24 mouse cellular contexts compared by ENCODE assay signal in the genomic region with DNA sequence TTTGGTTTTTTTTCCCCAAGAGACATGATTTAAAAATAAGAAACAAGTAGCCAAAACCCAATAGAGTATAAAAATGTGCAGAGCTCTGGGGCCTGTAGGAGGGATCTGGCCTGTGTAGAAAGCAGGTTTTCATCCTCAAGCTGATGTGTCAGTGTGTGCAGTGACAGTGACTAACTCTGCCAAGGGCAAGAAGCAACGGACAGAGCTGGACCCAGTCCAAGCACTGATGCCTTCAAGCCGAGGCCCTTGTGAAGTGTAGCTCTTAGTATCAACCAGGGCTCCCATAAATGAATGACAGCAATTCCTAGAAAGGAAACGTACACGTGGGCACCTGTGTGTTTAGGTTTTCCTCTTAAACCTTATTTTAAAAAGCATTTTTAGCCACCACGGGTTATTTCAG. TPM values are rescaled to one million over a fixed set of nuclear protein-coding genes. Genes with fewer than 3 reads are reported as not detected.
DNase-seq lines count a peak whose midpoint lies in the region; ATAC-seq and TF ChIP-seq lines count a peak whose summit lies in the region.
"Had no signal": no experiment of that assay in that cellular context is flagged by ENCODE, and none has a peak within 500 bp of the region (broad histone marks: within the 10 kb centered on the region; RNA-seq: fewer than 3 reads in every experiment).

No protein-coding gene starts in this region.

- H3K9me3 ChIP-seq in lung, embryonic 14.5 days (ENCODE audit: low read depth, low read length): no peaks in the 10 kb centered on the region
- H3K9me3 ChIP-seq in lung, postnatal 0 days (ENCODE audit: low read length): no peaks in the 10 kb centered on the region
- H3K9me3 ChIP-seq: embryonic facial prominence, embryonic 15.5 days; forebrain, embryonic 15.5 days; hindbrain, embryonic 15.5 days; intestine, embryonic 15.5 days; liver, embryonic 13.5 days; lung, embryonic 15.5 days; midbrain, embryonic 15.5 days; neural tube, embryonic 15.5 days had no signal

- no peaks in the 10 kb centered on the region for H3K36me3 ChIP-seq in lung, embryonic 14.5 days (ENCODE audit: insufficient read depth)
- no peaks in the 10 kb centered on the region for H3K36me3 ChIP-seq in lung, postnatal 0 days (ENCODE audit: insufficient read depth, low read length)
- H3K36me3 ChIP-seq: embryonic facial prominence, embryonic 15.5 days; forebrain, embryonic 15.5 days; hindbrain, embryonic 15.5 days; intestine, embryonic 15.5 days; liver, embryonic 13.5 days; lung, embryonic 15.5 days; midbrain, embryonic 15.5 days; neural tube, embryonic 15.5 days had no signal

- 56% methylated on average over 5 of the region's 5 CpGs for WGBS in lung, embryonic 14.5 days
- WGBS in lung, postnatal 0 days: 57% methylated on average over 5 of the region's 5 CpGs

- no peaks in the 10 kb centered on the region for H3K4me1 ChIP-seq in lung, embryonic 14.5 days (ENCODE audit: insufficient read depth)
- no peaks in the 10 kb centered on the region for H3K4me1 ChIP-seq in lung, postnatal 0 days (ENCODE audit: insufficient read depth, low read depth, low read length)
- H3K4me1 ChIP-seq: embryonic facial prominence, embryonic 15.5 days; forebrain, embryonic 15.5 days; hindbrain, embryonic 15.5 days; intestine, embryonic 15.5 days; lung, embryonic 15.5 days; midbrain, embryonic 15.5 days; neural tube, embryonic 15.5 days had no signal

- H3K4me2 ChIP-seq in lung, embryonic 14.5 days: no peak overlapping the region
- no peak overlapping the region for H3K4me2 ChIP-seq in lung, postnatal 0 days (replicated peaks; ENCODE audit: low read depth, low read length)
- H3K4me2 ChIP-seq: embryonic facial prominence, embryonic 15.5 days; forebrain, embryonic 15.5 days; hindbrain, embryonic 15.5 days; intestine, embryonic 15.5 days; liver, embryonic 13.5 days; lung, embryonic 15.5 days; midbrain, embryonic 15.5 days; neural tube, embryonic 15.5 days had no signal

- peak; percentile 14 to 27 for DNase-seq in cerebellum, postnatal 14 days
- DNase-seq in cerebellum, adult 9-11 months: no peak
- DNase-seq in lung, embryonic 14.5 days: peak; percentile 15
- no peak for DNase-seq in lung, postnatal 0 days (ENCODE audit: low spot score)
- peak; percentile 88 for DNase-seq in adrenal gland, adult 2 months
- no peak for DNase-seq in frontal cortex, postnatal 36 days (ENCODE audit: low spot score in 2 of 2)
- no peak for DNase-seq in embryo, embryonic 10.5 days (ENCODE audit: low spot score)
- DNase-seq: cerebellum, adult 11 months; cerebellum, postnatal 36 days; heart, postnatal 36 days; kidney, adult 9 months; liver, embryonic 13.5 days; lung, postnatal 4 days; right cerebral cortex, adult 18-20 months; right cerebral cortex, postnatal 4 days; thymus, postnatal 36 days had no signal

- no peak for TF ChIP-seq CTCF in lung, embryonic 14.5 days (IDR thresholded peaks at IDR 0.05; ENCODE audit: low read depth)
- no peak for TF ChIP-seq CTCF in lung, postnatal 0 days (IDR thresholded peaks at IDR 0.05)

- no peak for TF ChIP-seq EP300 in lung, postnatal 0 days (IDR thresholded peaks at IDR 0.05)

- no peaks in the 10 kb centered on the region for H3K27me3 ChIP-seq in lung, embryonic 14.5 days (ENCODE audit: insufficient read depth, low read length)
- no peaks in the 10 kb centered on the region for H3K27me3 ChIP-seq in lung, postnatal 0 days (replicated peaks; ENCODE audit: insufficient read depth, low read length)
- H3K27me3 ChIP-seq: embryonic facial prominence, embryonic 15.5 days; forebrain, embryonic 15.5 days; hindbrain, embryonic 15.5 days; intestine, embryonic 15.5 days; liver, embryonic 13.5 days; lung, embryonic 15.5 days; midbrain, embryonic 15.5 days; neural tube, embryonic 15.5 days had no signal

- no peak overlapping the region for H3K4me3 ChIP-seq in lung, embryonic 14.5 days (ENCODE audit: low read depth, low read length)
- H3K4me3 ChIP-seq in lung, postnatal 0 days (ENCODE audit: low read depth, low read length): no peak overlapping the region
- H3K4me3 ChIP-seq: embryonic facial prominence, embryonic 15.5 days; forebrain, embryonic 15.5 days; hindbrain, embryonic 15.5 days; intestine, embryonic 15.5 days; liver, embryonic 13.5 days; lung, embryonic 15.5 days; midbrain, embryonic 15.5 days; neural tube, embryonic 15.5 days had no signal

- no peak overlapping the region for H3K9ac ChIP-seq in lung, embryonic 14.5 days
- H3K9ac ChIP-seq in lung, postnatal 0 days (replicated peaks; ENCODE audit: low read depth): no peak overlapping the region
- H3K9ac ChIP-seq: embryonic facial prominence, embryonic 15.5 days; forebrain, embryonic 15.5 days; hindbrain, embryonic 15.5 days; intestine, embryonic 15.5 days; liver, embryonic 13.5 days; lung, embryonic 15.5 days; midbrain, embryonic 15.5 days; neural tube, embryonic 15.5 days had no signal

- ATAC-seq in lung, embryonic 14.5 days (ENCODE audit: insufficient read depth): no peak
- no peak for ATAC-seq in lung, postnatal 0 days
- ATAC-seq in megakaryocyte-erythroid progenitor cell, adult 5-6 weeks (replicated peaks; ENCODE audit: low FRiP score, low TSS enrichment, poor library complexity, severe bottlenecking): 0 out of 2 replicates have a peak, but pooled peaks have one; percentile 27
- ATAC-seq: forebrain, embryonic 15.5 days; intestine, embryonic 15.5 days; midbrain, embryonic 15.5 days had no signal

- no peak overlapping the region for H3K27ac ChIP-seq in lung, embryonic 14.5 days (ENCODE audit: low read depth)
- no peak overlapping the region for H3K27ac ChIP-seq in lung, postnatal 0 days (ENCODE audit: low read length)
- H3K27ac ChIP-seq: embryonic facial prominence, embryonic 15.5 days; forebrain, embryonic 15.5 days; hindbrain, embryonic 15.5 days; intestine, embryonic 15.5 days; liver, embryonic 13.5 days; lung, embryonic 15.5 days; midbrain, embryonic 15.5 days; neural tube, embryonic 15.5 days had no signal

RNA-seq across cellular contexts. Expression of a gene that starts 11.9 kb away (rescaled TPM):
- 321 and 324 TPM in 2 replicates for polyA plus RNA-seq in lung, embryonic 14.5 days (2014; fragmentation: Nextera tagmentation; extraction: Ambion mirVana)
- polyA plus RNA-seq in lung, postnatal 0 days (2015; fragmentation: Nextera tagmentation; extraction: Ambion mirVana): 177 and 178 TPM in 2 replicates
- 100 to 1,000 TPM; 121 to 150 TPM for total RNA-seq in adrenal gland, adult 2 months (2021)
- 5.2 and 6.6 TPM in 2 replicates for polyA plus RNA-seq in adrenal gland, adult 2 months (2012; rRNA removed)
- 374 and 410 TPM in 2 replicates for total RNA-seq in megakaryocyte-erythroid progenitor cell, adult 5-6 weeks (2014; fragmentation: Nextera tagmentation)
- total RNA-seq in megakaryocyte-erythroid progenitor cell, adult 5-6 weeks (2017): 379 and 415 TPM in 2 replicates

Comparison
In these comparisons a context has a peak if more than half of its experiments do, and no peak if none do; other contexts are left out.
1. DNase-seq: peak in cerebellum, postnatal 14 days (2 of 2), lung, embryonic 14.5 days (single experiment) and adrenal gland, adult 2 months (single experiment); none in cerebellum, adult 9-11 months (single experiment), lung, postnatal 0 days (single experiment), frontal cortex, postnatal 36 days (0 of 2) and embryo, embryonic 10.5 days (single experiment).
2. RNA of a gene that starts 11.9 kb away (polyA plus RNA-seq): 321 to 324 TPM in lung, embryonic 14.5 days and 177 to 178 TPM in lung, postnatal 0 days; 5.2 to 6.6 TPM in adrenal gland, adult 2 months; every median in the first group is over 10 times any median in the second.